Mouse (Mus musculus) G1E (cell line): ENCODE data around the gene Boc. TPM values are rescaled to one million over a fixed set of nuclear protein-coding genes. Genes with fewer than 3 reads are reported as not detected.

ENCODE experiments used
- ATAC-seq: 2 replicates; pipeline ENCODE4 v1.8.0; 2016; ENCODE audit warnings: mild to moderate bottlenecking; ENCODE audit not compliant: insufficient number of reproducible peaks, poor library complexity, low FRiP score, severe bottlenecking; ENCODE audit errors: extremely low read depth
- DNase-seq: peaks from one replicate; pipeline ENCODE4 v3.0.0; 2012; ENCODE audit warnings: low spot score
- H3K27me3 ChIP-seq: 2 replicates; pipeline ENCODE4 v1.6.1; 2012; ENCODE audit warnings: mild to moderate bottlenecking, low read length, inconsistent platforms; ENCODE audit not compliant: insufficient read depth
- H3K36me3 ChIP-seq: replicated peaks from 2 replicates; pipeline ENCODE3; 2012; ENCODE audit warnings: mild to moderate bottlenecking, inconsistent platforms
- H3K4me1 ChIP-seq: 2 replicates; pipeline ENCODE4 v1.6.1; 2012; ENCODE audit warnings: low read depth, low read length, inconsistent platforms, mixed read lengths; ENCODE audit not compliant: insufficient read depth
- H3K4me3 ChIP-seq: 2 replicates; pipeline ENCODE4 v1.5.1; 2012; ENCODE audit warnings: low read depth, mild to moderate bottlenecking, inconsistent platforms, low read length, moderate library complexity, mixed read lengths
- H3K9me3 ChIP-seq: replicated peaks from 2 replicates; pipeline ENCODE4 v1.6.1; 2012; ENCODE audit warnings: inconsistent platforms
- CTCF ChIP-seq: IDR thresholded peaks from 2 replicates; pipeline ENCODE4 v1.5.1; 2012; ENCODE audit warnings: low read depth, low read length, inconsistent platforms, mixed read lengths
- GATA1 ChIP-seq: IDR thresholded peaks from 2 replicates; pipeline ENCODE4 v1.6.1; 2012; ENCODE audit warnings: borderline replicate concordance, low read length, inconsistent platforms, mixed read lengths
- GATA2 ChIP-seq: IDR thresholded peaks from 2 replicates; pipeline ENCODE4 v1.6.1; 2012; ENCODE audit warnings: low read depth, low read length, inconsistent platforms, borderline replicate concordance
- POLR2AphosphoS5 ChIP-seq: IDR thresholded peaks from 2 replicates; pipeline ENCODE4 v1.6.1; 2012; ENCODE audit warnings: low read depth, low read length, inconsistent platforms; ENCODE audit not compliant: insufficient replicate concordance
- TAL1 ChIP-seq: conservative IDR thresholded peaks from 2 replicates; pipeline ENCODE4 v1.6.1; 2012; ENCODE audit warnings: low read depth, low read length, inconsistent platforms, mixed read lengths
- polyA plus RNA-seq: library from polyadenylated mRNA; stranded (reverse); fragments of >175 nt; gene quantifications from 2 replicates; pipeline ENCODE4 v1.2.3, GENCODE M21; 2012
- total RNA-seq, 2 experiments: library from RNA; stranded (forward) in 1 of 2; stranded (reverse) in 1 of 2; fragments of 200-1000 nt in 1 of 2; fragments of >200 nt in 1 of 2; fragmentation: Nextera tagmentation in 1 of 2; gene quantifications; 2 replicates each; pipeline ENCODE4 v1.2.3; 2014 to 2017

The Boc gene
- total and polyA plus RNA-seq, 3 experiments: not detected

- DNase-seq (no peak), ATAC-seq (no peak)
- H3K36me3 ChIP-seq: no peaks in the 10 kb centered on the region
- no peak overlapping the region for H3K4me3 ChIP-seq
- TF ChIP-seq POLR2AphosphoS5: no peak
- no peak for TF ChIP-seq CTCF
- TF ChIP-seq GATA1: no peak
- TF ChIP-seq TAL1: no peak
- no peak for TF ChIP-seq GATA2
- no peaks in the 10 kb centered on the region for H3K9me3 ChIP-seq
- peaks cover 11% of the 10 kb centered on the region; the same call in 1 of the 2 replicates for H3K27me3 ChIP-seq
- H3K4me1 ChIP-seq: no peaks in the 10 kb centered on the region
These were observed 50.7 kb downstream of the Boc start for GRCm38 (mm10) chr16:44508025-44508424.

DNA sequence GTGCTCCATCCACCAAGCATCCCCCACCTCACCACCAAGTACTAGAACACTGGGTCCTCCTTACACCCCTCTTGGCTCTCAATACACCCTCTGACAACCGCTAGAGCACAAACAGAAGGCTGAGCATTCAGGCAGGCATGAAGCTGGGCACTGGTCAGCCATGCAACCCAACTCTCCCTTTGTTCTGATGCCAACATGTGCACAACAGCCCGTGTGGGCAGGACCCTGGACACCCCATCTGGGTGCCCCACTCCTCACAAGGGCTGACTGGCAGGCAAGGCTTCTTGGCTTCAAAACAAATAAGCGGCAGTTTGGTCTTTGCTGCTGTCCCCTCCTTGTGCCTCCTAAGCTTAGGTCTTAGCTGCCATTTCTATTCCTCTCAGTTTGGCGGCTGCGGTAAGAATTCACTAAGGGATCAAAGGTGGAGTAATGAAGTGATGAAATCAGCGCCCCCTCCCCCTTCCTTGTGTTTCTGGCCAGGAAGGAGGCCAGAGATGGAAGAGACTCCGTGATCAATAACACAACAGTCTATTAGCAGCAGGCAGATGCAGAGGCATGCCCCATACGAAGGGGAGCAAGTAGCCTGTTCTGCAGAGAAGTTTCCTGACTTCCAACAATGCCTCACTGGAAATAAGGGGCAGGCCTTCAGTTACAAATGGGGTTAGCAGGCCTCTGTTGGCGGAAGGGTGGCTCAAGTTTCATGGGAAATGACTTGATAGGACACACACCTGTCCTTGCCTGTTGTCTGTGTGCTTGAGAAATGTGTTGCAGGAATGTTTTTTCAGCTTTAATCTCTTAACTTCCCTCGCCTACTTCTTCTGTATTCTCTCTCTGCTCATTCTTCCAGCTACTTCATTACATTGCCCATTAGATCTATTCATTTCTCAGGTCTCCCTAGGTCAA, 51.4 kb downstream of the Boc start:
- no peaks in the 10 kb centered on the region for H3K9me3 ChIP-seq
- DNase-seq (no peak), ATAC-seq (no peak)
- H3K4me1 ChIP-seq: no peaks in the 10 kb centered on the region
- H3K36me3 ChIP-seq: no peaks in the 10 kb centered on the region
- TF ChIP-seq GATA2 (no peak), GATA1 (no peak), TAL1 (no peak), CTCF (no peak)
- no peak overlapping the region for H3K4me3 ChIP-seq
- H3K27me3 ChIP-seq: peaks cover 11% of the 10 kb centered on the region; the same call in 1 of the 2 replicates

DNA sequence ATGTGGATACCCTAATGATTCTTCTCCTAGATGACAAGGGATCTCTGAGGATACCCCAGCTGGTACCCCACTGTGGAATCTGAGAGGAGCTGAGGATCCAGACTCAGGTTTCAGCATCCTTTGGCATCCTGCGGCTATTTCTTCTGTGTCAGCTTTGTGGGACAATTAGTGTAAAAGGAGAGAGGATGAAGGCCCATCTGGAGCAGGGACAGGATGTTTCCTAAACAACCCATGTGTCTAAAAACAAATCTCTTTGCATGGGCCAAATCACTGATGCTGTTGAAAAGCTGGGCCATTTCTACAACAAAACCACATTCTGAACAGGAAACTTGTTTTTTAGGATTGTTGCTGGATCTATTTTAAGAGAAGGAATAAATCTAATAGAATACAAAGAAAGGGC, 53.5 kb downstream of the Boc start:
- no peak for TF ChIP-seq GATA1
- no peak for TF ChIP-seq CTCF
- no peak for TF ChIP-seq POLR2AphosphoS5
- ATAC-seq (no peak), DNase-seq (no peak)
- no peaks in the 10 kb centered on the region for H3K4me1 ChIP-seq
- H3K9me3 ChIP-seq: no peaks in the 10 kb centered on the region
- H3K4me3 ChIP-seq: no peak overlapping the region
- peaks cover 7% of the 10 kb centered on the region; the same call in 1 of the 2 replicates for H3K27me3 ChIP-seq
- no peaks in the 10 kb centered on the region for H3K36me3 ChIP-seq

GRCm38 (mm10) chr16:44502895-44503575, 55.7 kb downstream of the Boc start:
- no peaks in the 10 kb centered on the region for H3K9me3 ChIP-seq
- no peak for ATAC-seq
- H3K27me3 ChIP-seq: peaks cover 3% of the 10 kb centered on the region; the same call in 1 of the 2 replicates

DNA sequence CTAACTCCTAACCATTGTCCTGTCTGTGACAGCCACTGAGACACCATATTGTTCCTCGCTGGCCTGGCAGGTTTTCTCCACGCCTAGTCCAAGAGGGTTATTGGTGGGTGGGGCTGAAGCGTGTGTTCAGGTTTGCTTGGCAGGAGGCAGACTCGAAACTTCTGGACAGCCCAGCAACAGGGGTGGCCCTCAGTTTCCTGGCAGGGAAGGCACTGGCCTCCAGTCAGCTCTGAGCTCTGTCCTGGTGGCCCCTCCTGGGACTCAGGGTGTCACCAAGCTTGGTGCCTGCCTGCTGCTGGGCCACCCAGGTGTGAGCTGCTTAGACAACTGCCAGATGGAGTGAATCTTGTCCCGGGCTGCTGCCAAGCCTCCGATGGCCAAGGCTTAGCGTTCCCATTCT, 56.4 kb downstream of the Boc start:
- ATAC-seq (no peak), DNase-seq (no peak)
- Histone ChIP-seq H3K27me3 (peaks cover 3% of the 10 kb centered on the region; the same call in 1 of the 2 replicates), H3K36me3 (no peaks in the 10 kb centered on the region), H3K4me1 (no peaks in the 10 kb centered on the region), H3K4me3 (no peak overlapping the region), H3K9me3 (no peaks in the 10 kb centered on the region)
- TF ChIP-seq GATA1 (no peak), TAL1 (no peak), POLR2AphosphoS5 (no peak), CTCF (no peak), GATA2 (no peak)

More at GRCm38 (mm10) chr16:44502895-44503575, 55.7 kb downstream of the Boc start:
- no peak for TF ChIP-seq CTCF
- no peak for TF ChIP-seq TAL1
- Histone ChIP-seq H3K4me1 (no peaks in the 10 kb centered on the region), H3K36me3 (no peaks in the 10 kb centered on the region), H3K4me3 (no peak overlapping the region)
- DNase-seq: no peak

- H3K27me3 ChIP-seq: no peaks in the 10 kb centered on the region
- H3K36me3 ChIP-seq: no peaks in the 10 kb centered on the region
These were observed 56.9 kb downstream of the Boc start for GRCm38 (mm10) chr16:44501783-44502182.

More at GRCm38 (mm10) chr16:44501783-44502182, 56.9 kb downstream of the Boc start:
- H3K4me1 ChIP-seq: no peaks in the 10 kb centered on the region
- TF ChIP-seq GATA2: no peak
- TF ChIP-seq TAL1: no peak
- no peak for TF ChIP-seq GATA1
- TF ChIP-seq CTCF: no peak
- no peak for TF ChIP-seq POLR2AphosphoS5
- ATAC-seq (no peak), DNase-seq (no peak)
- H3K9me3 ChIP-seq: no peaks in the 10 kb centered on the region
- no peak overlapping the region for H3K4me3 ChIP-seq
